Mouse (Mus musculus): ENCODE results near the gene Klra8. TPM values are rescaled to one million over a fixed set of nuclear protein-coding genes. Genes with fewer than 3 reads are reported as not detected.
"Not testable (repeated sequence)": the region's sequence is repeated elsewhere in the genome, so short reads cannot be mapped to it uniquely, and the experiment has no call there.

Klra8 gene
- not detected in 2 replicates for polyA plus RNA-seq (2012; rRNA removed)

- not testable (repeated sequence) for H3K4me3 ChIP-seq (ENCODE audit: control insufficient read depth, insufficient read depth, low read length); H3K4me1 ChIP-seq (replicated peaks; ENCODE audit: control insufficient read depth, insufficient read depth, low read length); H3K36me3 ChIP-seq (ENCODE audit: control insufficient read depth, insufficient read depth, low read length); H3K27ac ChIP-seq (ENCODE audit: control insufficient read depth, insufficient read depth, low read length); DNase-seq; H3K27me3 ChIP-seq (ENCODE audit: control insufficient read depth, insufficient read depth, low read length)
- 45% methylated on average over 4 of the region's 4 CpGs for WGBS
Observed at GRCm38 (mm10) chr6:130129798-130130197, at the start of gene Klra8. Gene Klra8, minus strand, starts transcription at chr6:130129898.

GRCm38 (mm10) chr6:130110485-130110884, 19.2 kb downstream of the Klra8 start:
- Histone ChIP-seq H3K4me3 (ENCODE audit: control insufficient read depth, insufficient read depth, low read length) (no peak overlapping the region), H3K27me3 (ENCODE audit: control insufficient read depth, insufficient read depth, low read length) (no peaks in the 10 kb centered on the region), H3K27ac (ENCODE audit: control insufficient read depth, insufficient read depth, low read length) (no peak overlapping the region), H3K36me3 (ENCODE audit: control insufficient read depth, insufficient read depth, low read length) (no peaks in the 10 kb centered on the region), H3K4me1 (replicated peaks; ENCODE audit: control insufficient read depth, insufficient read depth, low read length) (no peaks in the 10 kb centered on the region)
- WGBS: 96% methylated on average over 1 of the region's 1 CpGs
- no peak for TF ChIP-seq POLR2A (IDR thresholded peaks at IDR 0.05; ENCODE audit: control insufficient read depth, extremely low read depth, insufficient read depth, low read length, poor library complexity)
- no peak for TF ChIP-seq CTCF (IDR thresholded peaks at IDR 0.05; ENCODE audit: borderline replicate concordance, control insufficient read depth, extremely low read depth, insufficient read depth, low read length, poor library complexity)
- DNase-seq: no peak

GRCm38 (mm10) chr6:130102743-130103142, 27.0 kb downstream of the Klra8 start:
- H3K4me3 ChIP-seq (ENCODE audit: control insufficient read depth, insufficient read depth, low read length); DNase-seq; H3K27me3 ChIP-seq (ENCODE audit: control insufficient read depth, insufficient read depth, low read length); H3K4me1 ChIP-seq (replicated peaks; ENCODE audit: control insufficient read depth, insufficient read depth, low read length); H3K36me3 ChIP-seq (ENCODE audit: control insufficient read depth, insufficient read depth, low read length); H3K27ac ChIP-seq (ENCODE audit: control insufficient read depth, insufficient read depth, low read length): not testable (repeated sequence)
- WGBS: 18% methylated on average over 3 of the region's 3 CpGs

GRCm38 (mm10) chr6:130092336-130092948, 37.3 kb downstream of the Klra8 start:
- WGBS: 43% methylated on average over 5 of the region's 5 CpGs
- no peak for DNase-seq
- H3K4me1 ChIP-seq (replicated peaks; ENCODE audit: control insufficient read depth, insufficient read depth, low read length): no peaks in the 10 kb centered on the region
- TF ChIP-seq CTCF (IDR thresholded peaks at IDR 0.05; ENCODE audit: borderline replicate concordance, control insufficient read depth, extremely low read depth, insufficient read depth, low read length, poor library complexity): no peak
- no peak for TF ChIP-seq POLR2A (IDR thresholded peaks at IDR 0.05; ENCODE audit: control insufficient read depth, extremely low read depth, insufficient read depth, low read length, poor library complexity)
- no peaks in the 10 kb centered on the region for H3K27me3 ChIP-seq (ENCODE audit: control insufficient read depth, insufficient read depth, low read length)
- no peak overlapping the region for H3K27ac ChIP-seq (ENCODE audit: control insufficient read depth, insufficient read depth, low read length)
- no peaks in the 10 kb centered on the region for H3K36me3 ChIP-seq (ENCODE audit: control insufficient read depth, insufficient read depth, low read length)
- no peak overlapping the region for H3K4me3 ChIP-seq (ENCODE audit: control insufficient read depth, insufficient read depth, low read length)

GRCm38 (mm10) chr6:130067171-130067570, 62.5 kb downstream of the Klra8 start, which contains the start of gene Klra4:
Gene Klra4, minus strand, starts transcription at chr6:130067271.
- 75% methylated on average over 1 of the region's 1 CpGs for WGBS
- not testable (repeated sequence) for H3K27me3 ChIP-seq (ENCODE audit: control insufficient read depth, insufficient read depth, low read length); DNase-seq; H3K4me1 ChIP-seq (replicated peaks; ENCODE audit: control insufficient read depth, insufficient read depth, low read length); H3K4me3 ChIP-seq (ENCODE audit: control insufficient read depth, insufficient read depth, low read length); H3K27ac ChIP-seq (ENCODE audit: control insufficient read depth, insufficient read depth, low read length); H3K36me3 ChIP-seq (ENCODE audit: control insufficient read depth, insufficient read depth, low read length)

Other genes with a start within 250 kb of the Klra8 start
- gene Klra5, start 212.2 kb downstream of the Klra8 start, polyA plus RNA-seq (2012; rRNA removed): 0.16 TPM in 1 of 2 replicates, not detected in the other
- not detected in 2 replicates for gene Klra6, start 102.9 kb downstream of the Klra8 start, polyA plus RNA-seq (2012; rRNA removed)
- gene Klra4, start 62.6 kb downstream of the Klra8 start, polyA plus RNA-seq (2012; rRNA removed): not detected in 2 replicates
- 0.15 TPM in 1 of 2 replicates, not detected in the other for gene Klra9, start 63.2 kb upstream of the Klra8 start, polyA plus RNA-seq (2012; rRNA removed)
- gene Klra7, start 103.4 kb upstream of the Klra8 start, polyA plus RNA-seq (2012; rRNA removed): not detected in 2 replicates
- not detected in 2 replicates for gene Klra10, start 152.0 kb upstream of the Klra8 start, polyA plus RNA-seq (2012; rRNA removed)
- gene Klra3, start 207.7 kb upstream of the Klra8 start, polyA plus RNA-seq (2012; rRNA removed): not detected in 2 replicates

All from thymus, adult 2 months (tissue).